Mouse (Mus musculus): ENCODE measurements around the gene Ccl3.

Gene Ccl3

GRCm38 (mm10) chr11:83619037-83619436 is 30.1 kb downstream of the Ccl3 start:
- no peak for DNase-seq (ENCODE audit: low read depth)

- DNase-seq (ENCODE audit: low read depth), result no peak
These were observed 30.9 kb downstream of the Ccl3 start for GRCm38 (mm10) chr11:83618238-83618637.

GRCm38 (mm10) chr11:83616586-83616985 is 32.6 kb downstream of the Ccl3 start:
- peak; percentile 34 for DNase-seq (ENCODE audit: low read depth)

GRCm38 (mm10) chr11:83610900-83611299 is 38.3 kb downstream of the Ccl3 start:
- no peak for DNase-seq (ENCODE audit: low read depth)

- peak; percentile 50 for DNase-seq (ENCODE audit: low read depth)
These were observed 42.8 kb downstream of the Ccl3 start for GRCm38 (mm10) chr11:83606396-83606795.

- DNase-seq (ENCODE audit: low read depth), result no peak
These were observed 43.6 kb downstream of the Ccl3 start for GRCm38 (mm10) chr11:83605535-83605934.

GRCm38 (mm10) chr11:83604698-83605097 is 44.5 kb downstream of the Ccl3 start:
- no peak for DNase-seq (ENCODE audit: low read depth)

GRCm38 (mm10) chr11:83603399-83603798 is 45.8 kb downstream of the Ccl3 start:
- no peak for DNase-seq (ENCODE audit: low read depth)

GRCm38 (mm10) chr11:83600576-83600975 is 48.6 kb downstream of the Ccl3 start:
- DNase-seq (ENCODE audit: low read depth), result no peak

GRCm38 (mm10) chr11:83598991-83599390 is 50.2 kb downstream of the Ccl3 start:
- DNase-seq (ENCODE audit: low read depth), result peak; percentile 18

GRCm38 (mm10) chr11:83598207-83598837 is 50.8 kb downstream of the Ccl3 start:
- no peak for DNase-seq (ENCODE audit: low read depth)
